Mouse (Mus musculus) brown adipose tissue, adult 24 weeks (tissue): Measurements from ENCODE around the gene Htr1d. TPM values are rescaled to one million over a fixed set of nuclear protein-coding genes. Genes with fewer than 3 reads are reported as not detected.

Experiments used
- H3K27ac ChIP-seq: fragments of 200-500 bp; replicated peaks from 2 replicates; pipeline ENCODE4 v1.5.1; 2012; ENCODE audit warnings: low read depth, mild to moderate bottlenecking, low read length
- H3K4me1 ChIP-seq: fragments of 200-500 bp; 2 replicates; pipeline ENCODE4 v1.6.1; 2012; ENCODE audit warnings: low read length, mixed read lengths; ENCODE audit not compliant: control insufficient read depth, insufficient read depth, insufficient read length
- H3K4me3 ChIP-seq: fragments of 200-500 bp; 2 replicates; pipeline ENCODE4 v1.5.1; 2012; ENCODE audit warnings: low read depth, mild to moderate bottlenecking, low read length, moderate library complexity; ENCODE audit not compliant: insufficient read depth
- polyA plus RNA-seq: library from polyadenylated mRNA; stranded (reverse); fragments of >200 nt; gene quantifications from 2 replicates; pipeline ENCODE4 v1.2.4, GENCODE M21; 2012; ENCODE audit not compliant: missing spikeins, insufficient read depth, insufficient read length

Htr1d gene
- not detected in 2 replicates for polyA plus RNA-seq

DNA sequence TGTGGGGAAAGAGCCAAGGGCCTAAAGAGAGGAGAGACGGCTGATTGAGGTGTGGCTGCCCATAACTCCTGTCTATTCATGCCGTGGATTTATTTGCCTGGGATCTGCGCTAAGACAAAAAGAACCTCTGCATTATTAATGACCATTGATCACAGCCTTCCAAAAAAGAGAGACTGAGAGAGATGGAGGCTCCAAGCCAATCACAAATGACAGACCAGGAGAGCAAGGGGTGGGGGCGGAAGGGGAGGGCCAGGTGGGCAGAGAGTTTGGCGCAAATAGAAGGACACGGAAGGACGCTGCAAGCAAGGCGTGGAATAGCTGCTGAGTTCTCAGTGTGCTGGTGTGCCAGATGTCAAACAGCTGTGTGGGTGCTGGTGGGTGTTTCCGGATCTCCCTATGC lies at the start of gene Htr1d:
Gene Htr1d (plus strand): TSS at position 301 of the 400 bp plus-strand sequence.
- Histone ChIP-seq H3K4me1 (no peaks in the 10 kb centered on the region), H3K27ac (no peak within 1 kb of the TSS), H3K4me3 (no peak within 1 kb of the TSS; the same call in 1 of the 2 replicates)

DNA sequence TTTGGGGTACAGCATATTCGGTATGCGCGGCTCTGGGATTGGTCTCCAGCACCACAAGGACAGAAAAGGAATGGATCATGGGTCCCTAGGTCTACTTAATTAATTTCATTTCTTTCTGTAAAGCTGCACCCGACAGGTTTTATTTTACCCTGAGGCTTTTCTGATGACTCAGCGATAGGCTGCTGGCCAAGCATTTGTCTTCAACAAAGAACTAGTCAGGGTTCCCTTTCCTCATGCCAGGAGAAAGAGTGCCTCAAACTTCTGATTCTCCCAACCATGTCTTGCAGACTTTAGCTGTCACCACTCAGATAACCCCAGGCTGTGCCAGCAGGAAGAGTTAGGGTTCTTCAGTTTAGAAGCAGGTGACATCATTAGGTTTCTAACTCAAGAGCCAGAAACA lies 46.3 kb upstream of the Htr1d start:
- no peak overlapping the region for H3K27ac ChIP-seq
- no peaks in the 10 kb centered on the region for H3K4me1 ChIP-seq
- no peak overlapping the region for H3K4me3 ChIP-seq

DNA sequence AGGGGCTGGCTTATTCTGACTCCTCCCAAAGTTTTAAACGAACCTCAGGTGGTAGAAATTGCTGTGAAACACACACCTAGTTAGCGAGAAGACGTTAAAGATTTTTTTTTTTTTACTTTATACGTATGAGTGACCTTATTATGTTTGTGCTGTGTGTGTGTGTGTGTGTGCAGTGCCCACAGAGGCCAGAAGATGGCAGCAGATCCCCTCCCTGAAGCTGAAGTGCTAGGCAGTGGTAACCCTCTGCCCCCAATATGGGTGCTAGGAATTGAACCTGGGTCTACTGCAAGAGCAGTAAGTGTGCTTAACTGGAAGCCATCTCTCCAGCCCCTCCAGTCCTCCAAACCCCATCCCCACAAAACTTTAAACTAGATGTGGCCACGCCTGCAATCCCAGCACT lies 40.3 kb upstream of the Htr1d start:
- H3K4me1 ChIP-seq, result no peaks in the 10 kb centered on the region
- H3K27ac ChIP-seq, result no peak overlapping the region
- H3K4me3 ChIP-seq, result no peak overlapping the region

DNA sequence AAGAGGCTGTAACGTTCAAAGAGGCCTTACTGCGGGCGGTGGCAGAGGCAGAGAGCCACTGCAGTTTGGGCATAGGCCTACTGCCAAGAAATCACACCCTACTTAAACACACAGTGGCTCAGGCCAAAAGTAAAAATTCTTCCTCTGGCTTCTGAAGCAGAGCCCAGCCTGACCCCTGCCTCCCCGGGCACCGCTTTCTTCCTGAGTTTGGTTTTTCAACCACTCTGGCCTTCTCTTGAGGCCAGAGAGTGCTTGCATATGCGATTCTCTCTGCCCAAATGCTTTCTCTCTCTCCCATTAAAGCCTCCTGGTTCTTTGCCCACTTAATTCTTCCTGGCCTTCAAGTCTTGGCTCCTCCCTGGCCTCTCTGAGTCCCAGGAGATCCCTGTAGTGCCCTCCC lies 39.5 kb upstream of the Htr1d start:
- Histone ChIP-seq H3K4me3 (no peak overlapping the region; the same call in 1 of the 2 replicates), H3K27ac (no peak overlapping the region), H3K4me1 (no peaks in the 10 kb centered on the region)

DNA sequence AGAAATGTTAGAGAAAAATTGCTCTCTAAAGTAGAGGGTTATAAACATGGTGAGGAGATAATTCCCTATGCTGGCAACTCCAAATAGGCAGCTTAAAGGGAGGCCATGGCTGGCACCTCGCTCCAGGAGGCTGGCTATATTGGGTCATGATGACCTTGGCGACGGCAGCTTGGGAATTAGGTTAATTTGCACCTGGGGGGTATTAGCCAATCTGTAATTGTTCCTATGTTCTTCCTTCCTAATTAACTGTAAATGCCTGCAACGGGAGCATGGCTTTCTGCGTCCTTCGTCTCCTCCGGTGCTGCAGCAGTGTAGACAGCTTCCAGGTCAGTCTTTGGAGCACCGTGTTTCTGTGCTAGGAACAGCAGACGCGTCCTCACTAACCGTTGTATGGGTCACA lies 36.1 kb upstream of the Htr1d start:
- Histone ChIP-seq H3K4me3 (no peak overlapping the region), H3K27ac (no peak overlapping the region)

DNA sequence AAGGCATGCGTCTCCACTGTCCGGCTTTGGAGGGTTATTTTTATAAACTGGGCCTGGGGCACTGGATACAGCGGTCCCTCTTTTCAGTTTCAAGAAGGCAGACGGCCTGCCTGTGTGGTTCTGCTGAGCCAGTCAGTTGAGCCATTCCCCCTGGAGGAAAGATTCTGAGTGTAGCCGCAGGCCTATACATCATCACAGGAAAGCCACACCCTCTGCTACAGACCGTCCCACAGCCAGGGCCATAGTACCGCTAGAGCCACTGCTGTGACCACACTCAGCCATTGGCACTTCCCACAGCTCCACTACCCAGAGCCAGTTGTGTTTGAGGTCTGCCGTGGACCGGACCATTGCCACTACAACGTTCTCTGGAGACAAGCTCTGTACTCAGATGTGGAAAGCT lies 21.5 kb upstream of the Htr1d start:
- Histone ChIP-seq H3K4me1 (no peaks in the 10 kb centered on the region), H3K27ac (no peak overlapping the region), H3K4me3 (no peak overlapping the region)

More for the DNA sequence above, 36.1 kb upstream of the Htr1d start:
- H3K4me1 ChIP-seq, result no peaks in the 10 kb centered on the region

DNA sequence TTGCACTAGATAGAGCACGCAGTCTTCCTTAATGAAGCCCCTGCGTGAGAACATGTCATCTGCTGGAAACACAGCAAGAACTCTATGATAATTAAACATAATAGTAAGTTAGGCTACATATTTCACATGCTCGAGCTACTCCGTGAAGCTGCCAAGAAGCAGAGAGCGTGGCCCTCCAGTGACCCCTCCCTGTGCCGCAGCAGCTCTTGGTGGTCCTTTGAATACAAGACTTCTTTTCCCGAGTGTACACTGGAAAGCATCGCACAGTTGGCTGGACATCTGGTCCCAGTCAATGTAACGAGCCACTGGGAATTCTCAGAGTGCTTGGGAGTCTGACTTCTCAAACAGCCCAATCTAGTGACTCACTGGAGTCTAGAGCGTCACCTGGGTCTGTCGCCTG lies 15.5 kb upstream of the Htr1d start:
- H3K4me1 ChIP-seq, result no peaks in the 10 kb centered on the region

DNA sequence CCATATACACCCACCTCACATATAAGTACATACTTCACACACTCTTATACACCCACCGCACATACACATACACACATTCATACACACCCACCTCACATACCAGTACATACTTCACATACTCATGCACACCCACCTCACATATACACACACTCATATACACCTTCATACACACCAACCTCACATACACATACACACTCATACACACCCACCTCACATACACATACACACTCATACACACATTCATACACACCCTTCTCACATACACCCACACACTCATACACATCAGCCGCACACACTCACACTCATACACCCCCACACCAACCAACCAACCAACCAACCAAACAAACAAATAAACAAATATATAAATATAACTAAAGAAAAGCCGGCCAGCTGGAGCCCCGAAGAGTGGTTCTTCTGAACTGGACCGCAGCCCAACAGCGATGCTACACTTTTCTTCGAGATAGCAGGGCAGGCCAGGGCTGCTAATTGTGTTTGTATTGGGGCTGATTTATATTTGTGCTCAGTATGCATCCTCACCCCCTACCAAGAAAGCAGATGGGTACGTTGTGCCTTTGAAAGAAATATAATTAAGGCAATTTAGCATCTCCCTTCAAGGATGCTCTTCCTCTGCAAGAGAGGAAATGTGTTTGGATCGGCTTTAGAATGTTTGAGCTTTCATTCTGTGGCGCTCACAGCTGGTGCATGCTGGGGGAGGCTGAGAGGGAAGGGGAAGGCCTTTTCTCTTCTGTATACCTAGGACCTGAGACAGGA lies 11.1 kb upstream of the Htr1d start:
- Histone ChIP-seq H3K4me3 (no peak overlapping the region), H3K27ac (no peak overlapping the region), H3K4me1 (no peaks in the 10 kb centered on the region)

More for the DNA sequence above, 15.5 kb upstream of the Htr1d start:
- H3K27ac ChIP-seq, result no peak overlapping the region
- no peak overlapping the region for H3K4me3 ChIP-seq

DNA sequence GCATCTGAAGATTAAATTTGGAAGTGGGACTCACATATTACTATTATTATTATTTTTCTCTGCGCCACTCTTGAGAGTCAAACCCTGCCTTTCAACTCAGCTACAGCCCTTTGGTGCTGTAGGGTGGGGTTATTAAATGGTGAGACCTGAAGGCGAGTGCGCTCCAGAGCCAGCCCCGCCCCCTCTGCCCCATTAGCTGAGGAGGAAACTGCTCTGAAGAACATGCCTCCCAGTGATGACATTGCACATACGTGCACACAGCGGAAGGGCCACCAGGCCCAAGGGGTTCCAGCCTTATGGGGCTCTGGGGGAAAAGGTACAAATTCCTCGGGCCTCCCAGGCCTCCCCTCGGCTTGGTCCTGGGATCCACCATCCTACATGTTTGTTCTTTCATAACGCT lies 7.8 kb upstream of the Htr1d start:
- Histone ChIP-seq H3K4me1 (no peaks in the 10 kb centered on the region), H3K4me3 (no peak overlapping the region), H3K27ac (no peak overlapping the region)

DNA sequence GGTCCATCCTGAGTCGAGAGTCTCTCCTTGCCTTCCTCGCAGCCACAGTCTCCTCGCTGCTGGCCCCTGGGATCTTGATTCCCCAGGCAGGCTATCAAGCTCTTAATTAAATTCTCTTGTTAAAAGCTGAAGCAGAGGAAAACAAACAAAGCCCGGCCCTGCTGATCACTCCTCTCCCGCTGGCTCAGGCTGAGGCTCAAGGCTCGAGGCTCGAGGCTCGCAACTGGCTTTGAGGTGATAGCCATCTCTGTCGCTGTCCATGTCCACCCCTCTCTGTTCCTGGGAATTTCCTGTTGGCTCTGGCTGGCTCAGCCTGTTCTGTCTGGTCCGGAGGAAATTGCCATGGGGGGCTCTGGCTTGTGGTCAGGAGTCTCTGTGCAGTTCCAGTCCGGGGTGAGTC lies 4.4 kb upstream of the Htr1d start:
- Histone ChIP-seq H3K4me3 (no peak overlapping the region), H3K27ac (no peak overlapping the region), H3K4me1 (no peaks in the 10 kb centered on the region)

DNA sequence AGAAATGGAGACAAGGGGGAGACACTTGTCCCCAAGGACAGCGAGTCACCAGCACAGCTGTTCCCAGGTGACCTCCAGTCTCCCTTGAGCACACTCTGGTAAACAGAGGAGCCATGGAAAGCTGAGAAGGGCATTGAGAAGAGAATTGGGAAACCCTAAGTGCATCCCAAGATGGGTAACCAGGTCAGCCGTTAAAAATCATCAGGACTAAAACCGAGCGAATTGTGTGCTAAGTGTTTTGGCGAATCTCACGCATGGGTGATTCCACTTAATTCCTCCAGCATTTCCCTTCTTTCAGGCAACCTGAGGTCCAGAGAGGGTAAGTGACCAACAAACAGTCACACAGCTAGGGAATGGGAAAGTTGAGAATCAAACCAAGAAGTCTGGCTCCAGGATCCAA lies 3.9 kb upstream of the Htr1d start:
- H3K4me1 ChIP-seq, result no peaks in the 10 kb centered on the region
- H3K27ac ChIP-seq, result no peak overlapping the region
- H3K4me3 ChIP-seq, result no peak overlapping the region

DNA sequence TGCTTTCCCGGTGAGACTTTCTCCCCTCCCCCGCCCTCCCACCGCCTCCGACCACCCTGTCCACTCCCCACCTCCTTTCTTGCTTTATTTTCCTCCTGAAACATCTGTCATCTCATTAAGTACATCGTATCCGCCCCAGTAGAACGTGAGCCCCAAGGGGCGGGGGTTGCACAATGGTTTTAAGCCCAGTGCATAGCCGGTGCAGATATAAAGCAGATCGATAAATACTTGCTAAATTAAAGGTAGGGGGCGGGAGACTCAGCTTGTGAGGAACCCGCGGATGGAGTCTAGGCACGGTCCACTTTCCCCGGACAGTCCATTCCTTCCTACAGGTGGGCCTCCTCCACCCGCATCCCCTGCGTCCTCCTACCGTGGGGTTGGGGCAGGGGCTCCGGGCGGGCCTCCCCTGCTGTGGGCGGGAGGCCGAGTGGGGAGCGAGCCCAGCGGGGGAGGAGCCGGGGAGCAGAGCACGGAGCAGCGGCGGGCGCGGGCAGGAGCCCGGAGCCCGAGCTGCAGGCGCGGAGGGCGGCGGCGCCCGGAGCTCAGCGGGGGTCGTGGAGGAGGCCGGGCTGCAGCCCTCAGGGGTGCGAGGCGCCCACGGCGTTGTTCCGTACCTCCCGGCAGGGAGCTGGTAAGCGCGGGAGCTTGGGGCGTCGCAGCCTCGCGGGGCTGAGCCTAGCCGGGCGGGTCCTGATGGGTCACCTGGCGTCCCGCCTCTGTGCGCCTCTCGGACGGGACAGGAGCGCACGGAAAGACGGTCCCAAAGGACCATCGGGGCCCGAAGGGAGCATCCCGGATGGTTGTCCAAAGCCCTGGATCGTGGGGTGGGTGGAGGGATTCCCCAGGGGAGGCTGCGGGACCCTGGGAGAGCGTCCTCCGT lies 1.0 kb downstream of the Htr1d start:
- Histone ChIP-seq H3K27ac (no peak overlapping the region), H3K4me3 (peak overlapping the region; percentile 29), H3K4me1 (no peaks in the 10 kb centered on the region)

DNA sequence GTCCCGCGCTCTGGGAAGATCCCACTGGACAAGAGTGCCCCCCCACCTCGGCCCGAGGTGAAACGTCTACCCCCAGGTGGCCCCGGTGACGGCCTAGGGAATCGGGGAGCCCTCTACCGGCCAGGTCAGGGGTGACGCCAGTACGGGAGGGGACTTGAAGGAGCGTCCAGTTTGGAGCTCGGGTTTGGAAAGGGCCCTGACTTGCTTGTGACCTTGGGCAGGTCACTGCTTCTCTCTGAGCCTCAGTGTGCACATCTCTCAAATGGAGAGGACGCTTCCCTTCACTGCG lies 1.6 kb downstream of the Htr1d start:
- Histone ChIP-seq H3K4me1 (no peaks in the 10 kb centered on the region), H3K27ac (no peak overlapping the region), H3K4me3 (peak overlapping the region; percentile 29)

DNA sequence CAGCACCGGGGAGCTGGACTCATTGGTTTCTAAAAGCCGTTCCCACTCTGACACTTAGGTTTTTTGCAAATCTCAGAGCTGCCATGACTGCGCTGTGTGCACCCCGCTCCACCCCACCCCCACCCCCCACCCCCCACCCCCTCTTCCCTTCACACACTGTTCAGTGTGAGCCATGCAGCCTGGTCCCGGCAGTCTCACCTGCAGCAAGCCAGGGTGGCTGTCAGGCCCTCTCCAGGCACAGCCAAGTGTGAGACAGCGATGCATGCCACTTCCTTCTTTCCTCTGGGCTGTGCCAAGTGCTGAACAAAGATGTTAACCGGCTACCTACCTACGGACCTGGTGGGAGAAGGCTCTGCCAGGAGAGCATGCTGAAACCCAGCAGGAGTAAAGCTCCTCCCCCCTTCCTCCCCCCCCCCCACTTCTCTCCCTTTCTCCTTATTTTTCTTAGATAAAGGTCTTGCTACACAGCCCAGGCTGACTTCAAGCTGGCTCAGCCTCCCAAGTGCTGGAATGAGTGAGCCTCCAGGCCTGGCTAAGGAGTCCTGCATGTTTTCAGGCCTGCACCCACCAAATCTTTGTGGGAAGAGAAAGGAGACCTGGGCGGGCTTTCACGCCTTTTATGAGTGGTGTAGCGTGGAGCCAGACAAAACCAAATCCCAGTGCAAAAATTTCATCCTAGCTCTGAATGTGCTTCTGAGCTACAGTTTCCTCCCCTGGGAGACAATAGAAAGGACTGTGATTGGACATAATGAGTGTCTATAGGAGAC lies 7.5 kb downstream of the Htr1d start:
- no peak overlapping the region for H3K27ac ChIP-seq
- H3K4me3 ChIP-seq, result no peak overlapping the region
- no peaks in the 10 kb centered on the region for H3K4me1 ChIP-seq

DNA sequence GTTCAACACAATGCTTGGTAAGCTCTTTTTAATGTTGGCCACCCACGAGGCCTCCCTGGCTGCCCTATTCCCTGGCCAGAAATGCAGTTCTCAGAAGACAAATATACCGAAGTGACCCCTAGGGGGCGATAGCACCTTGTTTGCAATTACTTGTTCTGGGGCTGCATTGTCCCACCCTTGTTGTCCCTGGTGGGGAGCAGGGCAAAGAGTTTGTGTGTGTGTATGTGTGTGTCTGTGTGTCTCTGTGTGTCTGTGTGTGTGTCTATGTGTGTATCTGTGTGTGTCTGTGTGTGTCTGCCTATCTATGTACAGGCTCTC lies 8.0 kb downstream of the Htr1d start:
- no peak overlapping the region for H3K27ac ChIP-seq
- no peak overlapping the region for H3K4me3 ChIP-seq
- no peaks in the 10 kb centered on the region for H3K4me1 ChIP-seq
